Mouse (Mus musculus) spleen, adult 2 months (tissue): ENCODE measurements at regions not wholly inside any gene's neighbourhood (a gene's known extent, or its start where the extent isn't known, plus 50 kb on each side); places are given as distances from the start of the nearest gene placed in this dataset.

ENCODE experiments used
- CTCF ChIP-seq: fragments of 200-500 bp; IDR thresholded peaks from 2 replicates; pipeline ENCODE4 v1.5.1; 2011; ENCODE audit warnings: mild to moderate bottlenecking, inconsistent platforms; ENCODE audit not compliant: insufficient read depth, insufficient read length, insufficient replicate concordance; ENCODE audit errors: extremely low read depth
- POLR2A ChIP-seq: fragments of 200-500 bp; IDR thresholded peaks from 2 replicates; pipeline ENCODE4 v1.6.1; 2011; ENCODE audit warnings: low read depth, low read length, inconsistent platforms

GRCm38 (mm10) chr5:85594413-85595081 lies 470.8 kb downstream of the Cenpc1 start:
- TF ChIP-seq POLR2A = no peak
- no peak for TF ChIP-seq CTCF
